ENCODE assay signal across 8 mouse cellular contexts in genomic region chr8:124662446-124663111, GRCm38 (mm10). TPM values are rescaled to one million over a fixed set of nuclear protein-coding genes. Genes with fewer than 3 reads are reported as not detected.
DNase-seq lines count a peak whose midpoint lies in the region; ATAC-seq and TF ChIP-seq lines count a peak whose summit lies in the region.

No protein-coding gene starts in this region.

- ATAC-seq in frontal cortex, adult (ENCODE audit: low TSS enrichment), result peak; percentile 2; the same call in 1 of the 2 replicates
- ATAC-seq in erythroid progenitor cell, adult 5-6 weeks (replicated peaks; ENCODE audit: low FRiP score, poor library complexity, severe bottlenecking), result no peak

- peak overlapping the region; percentile 87 for H3K4me3 ChIP-seq in cortical plate, adult 2 months (ENCODE audit: insufficient read depth, low read length)

- DNase-seq in frontal cortex, postnatal 25 days (ENCODE audit: low spot score in 2 of 2), result no peak
- DNase-seq in CD4-positive helper T cell, adult 2 months (ENCODE audit: low read depth, low spot score), result peak; percentile 7
- DNase-seq in heart, postnatal 4 days, result peak; percentile 31
- peak; percentile 12 for DNase-seq in lung, postnatal 14 days
- DNase-seq in thymus, postnatal 25 days, result no peak

- TF ChIP-seq POLR2A in cortical plate, adult 2 months (IDR thresholded peaks at IDR 0.05; ENCODE audit: extremely low read depth, insufficient read depth, low read length), result no peak

- no peak for TF ChIP-seq CTCF in cortical plate, adult 2 months (IDR thresholded peaks at IDR 0.05; ENCODE audit: extremely low read depth, insufficient read depth, low read length)

- H3K4me1 ChIP-seq in cortical plate, adult 2 months (ENCODE audit: control insufficient read depth, insufficient read depth, low read length), result peaks cover 7% of the 10 kb centered on the region

- H3K27ac ChIP-seq in cortical plate, adult 2 months (ENCODE audit: insufficient read depth, low read length), result peak overlapping the region; percentile 92

RNA-seq across cellular contexts. Expression of gene 2310022B05Rik, which starts 0.6 kb away (rescaled TPM):
- polyA plus RNA-seq in cortical plate, adult 2 months (2012; rRNA removed), result 61.1 and 64.2 TPM in 2 replicates
- 100 to 1,000 TPM; 173 to 189 TPM for total RNA-seq in heart, postnatal 4 days (2021)
- total RNA-seq in erythroid progenitor cell, adult 5-6 weeks (2015; ENCODE audit: low replicate concordance), result 38.6 and 42.8 TPM in 2 replicates
- total RNA-seq in erythroid progenitor cell, adult 5-6 weeks (2017; ENCODE audit: low replicate concordance), result 12.5 and 17.8 TPM in 2 replicates

RNA-seq across cellular contexts. Expression of gene Ttc13, which starts 59.2 kb away (rescaled TPM):
- polyA plus RNA-seq in cortical plate, adult 2 months (2012; rRNA removed), result 41.3 and 42.6 TPM in 2 replicates
- 10 to 100 TPM; 24.0 to 25.3 TPM for total RNA-seq in heart, postnatal 4 days (2021)
- total RNA-seq in erythroid progenitor cell, adult 5-6 weeks (2015; ENCODE audit: low replicate concordance), result 26.3 and 34.8 TPM in 2 replicates
- 25.9 and 26.0 TPM in 2 replicates for total RNA-seq in erythroid progenitor cell, adult 5-6 weeks (2017; ENCODE audit: low replicate concordance)

RNA-seq across cellular contexts. Expression of gene Arv1, which starts 59.4 kb away (rescaled TPM):
- 18.5 and 21.1 TPM in 2 replicates for polyA plus RNA-seq in cortical plate, adult 2 months (2012; rRNA removed)
- total RNA-seq in heart, postnatal 4 days (2021), result 10 to 100 TPM in 1 of 2 experiments, 1 to 10 TPM in 1; 9.7 to 10.8 TPM
- 1.7 TPM in 1 of 2 replicates, not detected in the other for total RNA-seq in erythroid progenitor cell, adult 5-6 weeks (2015; ENCODE audit: low replicate concordance)
- total RNA-seq in erythroid progenitor cell, adult 5-6 weeks (2017; ENCODE audit: low replicate concordance), result 2.3 TPM in 1 of 2 replicates, not detected in the other

Comparison
In these comparisons a context has a peak if more than half of its experiments do, and no peak if none do; other contexts are left out.
1. DNase-seq: peak in CD4-positive helper T cell, adult 2 months (single experiment), heart, postnatal 4 days (single experiment) and lung, postnatal 14 days (single experiment); none in frontal cortex, postnatal 25 days (0 of 2) and thymus, postnatal 25 days (single experiment).